Mouse (Mus musculus) stomach, embryonic 14.5 days (tissue): Measurements from ENCODE around the gene Aff3. TPM values are rescaled to one million over a fixed set of nuclear protein-coding genes. Genes with fewer than 3 reads are reported as not detected.

ENCODE experiments used
- ATAC-seq: fragments of 200-750 bp; cut with Nextera tagmentation; 2 replicates; pipeline ENCODE4 v1.8.0; 2017; ENCODE audit warnings: low read depth, moderate TSS enrichment; ENCODE audit not compliant: insufficient number of reproducible peaks, insufficient read depth, low FRiP score
- H3K27ac ChIP-seq: fragments of 300-500 bp; sonication (generic); 2 replicates; pipeline ENCODE4 v1.5.1; 2014; ENCODE audit warnings: mild to moderate bottlenecking, low read length, moderate library complexity, mixed read lengths
- H3K27me3 ChIP-seq: fragments of 300-500 bp; sonication (generic); 2 replicates; pipeline ENCODE4 v1.6.1; 2014; ENCODE audit warnings: low read length, control low read depth, mixed read lengths; ENCODE audit not compliant: control insufficient read depth, insufficient read depth
- H3K36me3 ChIP-seq: fragments of 300-500 bp; sonication (generic); 2 replicates; pipeline ENCODE4 v1.6.1; 2014; ENCODE audit warnings: mild to moderate bottlenecking, control low read depth, low read length, moderate library complexity, mixed read lengths; ENCODE audit not compliant: control insufficient read depth, insufficient read depth
- H3K4me1 ChIP-seq: fragments of 300-500 bp; sonication (generic); 2 replicates; pipeline ENCODE4 v1.6.1; 2014; ENCODE audit warnings: low read length, control low read depth, mixed read lengths; ENCODE audit not compliant: control insufficient read depth, insufficient read depth
- H3K4me2 ChIP-seq: fragments of 300-500 bp; sonication (generic); replicated peaks from 2 replicates; pipeline ENCODE4 v1.6.1; 2014; ENCODE audit warnings: low read depth, low read length, control low read depth
- H3K4me3 ChIP-seq: fragments of 300-500 bp; sonication (generic); 2 replicates; pipeline ENCODE4 v1.5.1; 2014; ENCODE audit warnings: low read depth, low read length, control low read depth
- H3K9ac ChIP-seq: fragments of 300-500 bp; sonication (generic); replicated peaks from 2 replicates; pipeline ENCODE4 v1.6.1; 2014; ENCODE audit warnings: low read depth, mild to moderate bottlenecking, control low read depth, low read length, moderate library complexity, mixed read lengths
- H3K9me3 ChIP-seq: fragments of 300-500 bp; sonication (generic); 2 replicates; pipeline ENCODE4 v1.6.1; 2016; ENCODE audit warnings: low read depth, low read length, control low read depth; ENCODE audit not compliant: control insufficient read depth
- WGBS: fragments of 180-500 bp; shearing (Covaris S2); extraction: QIAGEN DNeasy Blood & Tissue Kit; methylation state at CpG from one replicate; pipeline ENCODE4 v1.1.7; 2014; 5-methylcytosine and 5-hydroxymethylcytosine counted together
- polyA plus RNA-seq: library from polyadenylated mRNA; unstranded; fragments of >200 nt; fragmentation: Nextera tagmentation; extraction: Ambion mirVana; gene quantifications from 2 replicates; pipeline ENCODE4 v1.2.1, GENCODE M21; 2014

The Aff3 gene
- polyA plus RNA-seq, 1 experiment from 2014 or later, result 8.2 TPM

DNA sequence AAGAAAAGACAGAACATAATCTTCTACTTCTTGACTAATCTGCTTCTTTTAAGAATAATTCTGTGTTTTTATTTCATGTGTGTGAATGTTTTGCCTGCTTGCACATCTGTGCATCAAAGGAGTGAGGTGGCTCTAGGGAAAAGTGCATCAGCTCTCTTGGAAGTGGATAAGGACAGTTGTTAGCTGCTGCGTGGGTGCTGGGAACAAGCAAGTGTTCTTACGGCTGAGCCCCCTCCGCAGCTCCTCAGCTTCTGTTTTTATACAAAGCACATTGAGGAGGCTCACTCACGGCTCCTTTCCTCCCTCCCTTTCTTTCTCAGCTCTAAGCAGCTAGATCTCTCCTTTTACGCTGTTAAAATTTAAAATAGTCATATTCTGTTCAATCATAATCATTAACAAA, 340.5 kb downstream of the Aff3 start:
- WGBS, result 68% methylated on average over 5 of the region's 5 CpGs
- Histone ChIP-seq H3K27me3 (no peaks in the 10 kb centered on the region), H3K9ac (no peak overlapping the region), H3K9me3 (no peaks in the 10 kb centered on the region), H3K4me3 (no peak overlapping the region), H3K27ac (no peak overlapping the region), H3K4me1 (no peaks in the 10 kb centered on the region), H3K4me2 (no peak overlapping the region), H3K36me3 (no peaks in the 10 kb centered on the region)
- no peak for ATAC-seq

GRCm38 (mm10) chr1:38321861-38322260, 342.9 kb downstream of the Aff3 start:
- no peak overlapping the region for H3K4me2 ChIP-seq
- no peaks in the 10 kb centered on the region for H3K27me3 ChIP-seq
- WGBS, result 84% methylated on average over 8 of the region's 8 CpGs
- no peak overlapping the region for H3K9ac ChIP-seq
- H3K4me1 ChIP-seq, result no peaks in the 10 kb centered on the region
- no peak overlapping the region for H3K4me3 ChIP-seq
- H3K27ac ChIP-seq, result no peak overlapping the region
- no peaks in the 10 kb centered on the region for H3K9me3 ChIP-seq
- no peak for ATAC-seq
- no peaks in the 10 kb centered on the region for H3K36me3 ChIP-seq

DNA sequence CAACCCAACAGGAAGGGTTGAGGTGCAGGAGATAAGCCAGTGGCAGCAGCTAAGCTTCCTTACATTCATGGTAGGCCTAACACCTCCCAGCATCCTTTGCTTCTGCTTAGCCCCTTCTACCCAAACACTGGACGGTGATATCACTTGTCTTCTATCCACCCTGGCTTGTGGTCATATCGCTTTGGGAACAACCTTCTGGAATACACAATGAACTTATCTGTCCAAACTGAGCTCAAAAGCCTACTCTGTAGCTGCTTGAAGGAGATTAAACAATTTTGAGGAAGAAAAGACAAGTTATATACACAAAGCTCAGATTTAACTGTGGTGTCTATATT, 343.8 kb downstream of the Aff3 start:
- peak overlapping the region; percentile 1; the same call in 1 of the 2 replicates for H3K27ac ChIP-seq
- no peak overlapping the region for H3K4me3 ChIP-seq
- no peak overlapping the region for H3K4me2 ChIP-seq
- no peaks in the 10 kb centered on the region for H3K36me3 ChIP-seq
- H3K9me3 ChIP-seq, result no peaks in the 10 kb centered on the region
- 68% methylated on average over 2 of the region's 2 CpGs for WGBS
- no peak overlapping the region for H3K9ac ChIP-seq
- no peaks in the 10 kb centered on the region for H3K4me1 ChIP-seq
- H3K27me3 ChIP-seq, result no peaks in the 10 kb centered on the region
- ATAC-seq, result no peak

GRCm38 (mm10) chr1:38320126-38320970, 344.4 kb downstream of the Aff3 start:
- Histone ChIP-seq H3K27me3 (no peaks in the 10 kb centered on the region), H3K4me3 (no peak overlapping the region), H3K9ac (no peak overlapping the region), H3K27ac (peak overlapping the region; percentile 1; the same call in 1 of the 2 replicates), H3K36me3 (no peaks in the 10 kb centered on the region), H3K4me2 (no peak overlapping the region), H3K9me3 (no peaks in the 10 kb centered on the region), H3K4me1 (no peaks in the 10 kb centered on the region)
- ATAC-seq, result no peak
- WGBS, result 73% methylated on average over 16 of the region's 16 CpGs

- Histone ChIP-seq H3K9me3 (no peaks in the 10 kb centered on the region), H3K27me3 (no peaks in the 10 kb centered on the region), H3K4me3 (no peak overlapping the region), H3K27ac (no peak overlapping the region), H3K36me3 (no peaks in the 10 kb centered on the region), H3K9ac (no peak overlapping the region), H3K4me1 (no peaks in the 10 kb centered on the region), H3K4me2 (no peak overlapping the region)
- no peak for ATAC-seq
- WGBS, result 52% methylated on average over 2 of the region's 2 CpGs
Observed at GRCm38 (mm10) chr1:38318614-38319013, 346.1 kb downstream of the Aff3 start.

- WGBS, result 92% methylated on average over 4 of the region's 4 CpGs
Observed at GRCm38 (mm10) chr1:38315992-38316391, 348.8 kb downstream of the Aff3 start.

GRCm38 (mm10) chr1:38310496-38310895, 354.3 kb downstream of the Aff3 start:
- no peak for ATAC-seq
- no peak overlapping the region for H3K4me3 ChIP-seq
- 0 out of 2 replicates have a peak, but pooled peaks cover 3% of the 10 kb centered on the region for H3K4me1 ChIP-seq
- no peaks in the 10 kb centered on the region for H3K36me3 ChIP-seq
- no peaks in the 10 kb centered on the region for H3K27me3 ChIP-seq
- H3K9ac ChIP-seq, result no peak overlapping the region
- H3K4me2 ChIP-seq, result no peak overlapping the region
- WGBS, result 86% methylated on average over 8 of the region's 8 CpGs
- no peaks in the 10 kb centered on the region for H3K9me3 ChIP-seq
- H3K27ac ChIP-seq, result no peak overlapping the region

More at GRCm38 (mm10) chr1:38315992-38316391, 348.8 kb downstream of the Aff3 start:
- ATAC-seq, result no peak
- Histone ChIP-seq H3K9me3 (no peaks in the 10 kb centered on the region), H3K4me1 (no peaks in the 10 kb centered on the region), H3K9ac (no peak overlapping the region), H3K4me3 (no peak overlapping the region), H3K27ac (no peak overlapping the region), H3K4me2 (no peak overlapping the region), H3K27me3 (no peaks in the 10 kb centered on the region), H3K36me3 (no peaks in the 10 kb centered on the region)

DNA sequence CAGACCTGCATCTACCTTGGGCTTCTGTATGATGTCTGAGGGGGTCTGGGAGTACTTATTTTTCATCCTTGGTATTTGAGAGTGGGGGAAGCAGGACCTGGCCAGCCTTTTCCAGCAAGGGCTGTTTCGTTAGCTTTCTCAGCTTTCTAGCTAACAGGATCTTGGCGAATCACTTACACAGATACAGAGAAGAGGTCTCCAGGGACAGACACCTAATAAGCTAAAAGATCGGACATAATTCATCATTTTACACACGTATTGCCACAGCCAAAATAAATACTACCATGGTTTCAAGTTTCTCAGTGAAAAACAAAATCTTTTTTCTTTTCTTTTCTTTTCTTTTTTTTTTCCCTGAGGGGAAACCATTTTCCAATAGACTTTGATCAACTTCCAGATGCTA, 354.7 kb downstream of the Aff3 start:
- Histone ChIP-seq H3K4me2 (no peak overlapping the region), H3K9me3 (no peaks in the 10 kb centered on the region), H3K9ac (no peak overlapping the region), H3K4me3 (no peak overlapping the region), H3K4me1 (0 out of 2 replicates have a peak, but pooled peaks cover 3% of the 10 kb centered on the region), H3K27ac (no peak overlapping the region), H3K36me3 (no peaks in the 10 kb centered on the region), H3K27me3 (no peaks in the 10 kb centered on the region)
- no peak for ATAC-seq
- WGBS, result 75% methylated on average over 4 of the region's 4 CpGs

DNA sequence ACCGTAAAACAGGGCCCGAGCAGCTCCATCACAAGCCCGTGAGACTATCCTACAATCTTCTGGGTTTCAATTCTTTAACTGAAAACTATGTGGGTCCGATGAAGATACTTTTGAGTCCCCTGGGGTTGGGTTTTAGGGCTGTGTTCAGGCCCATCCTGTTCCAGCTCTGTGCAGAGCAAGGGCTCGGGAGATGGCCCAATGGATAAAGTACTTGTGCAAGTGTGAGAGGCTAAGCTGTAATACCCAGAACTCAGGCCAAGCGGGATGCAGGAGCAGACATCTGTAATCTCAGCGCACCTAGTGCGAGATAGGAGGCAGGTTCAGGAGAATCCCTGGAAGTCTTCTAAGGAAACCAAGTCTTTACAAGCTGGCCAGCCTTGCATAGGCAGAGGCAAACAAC, 355.4 kb downstream of the Aff3 start:
- Histone ChIP-seq H3K27me3 (no peaks in the 10 kb centered on the region), H3K27ac (no peak overlapping the region)
- 94% methylated on average over 8 of the region's 8 CpGs for WGBS

More for the DNA sequence above, 355.4 kb downstream of the Aff3 start:
- Histone ChIP-seq H3K4me3 (no peak overlapping the region), H3K4me1 (0 out of 2 replicates have a peak, but pooled peaks cover 6% of the 10 kb centered on the region), H3K9me3 (no peaks in the 10 kb centered on the region), H3K4me2 (no peak overlapping the region), H3K9ac (no peak overlapping the region), H3K36me3 (no peaks in the 10 kb centered on the region)
- ATAC-seq, result no peak
